Mouse (Mus musculus): Measurements from ENCODE around the gene Chd3. TPM values are rescaled to one million over a fixed set of nuclear protein-coding genes. Genes with fewer than 3 reads are reported as not detected.
A peak's percentile ranks its signal among the peaks of the same experiment; 100 is the strongest.

Gene Chd3
- total RNA-seq (2021): 100 to 1,000 TPM; 504 to 538 TPM

DNA sequence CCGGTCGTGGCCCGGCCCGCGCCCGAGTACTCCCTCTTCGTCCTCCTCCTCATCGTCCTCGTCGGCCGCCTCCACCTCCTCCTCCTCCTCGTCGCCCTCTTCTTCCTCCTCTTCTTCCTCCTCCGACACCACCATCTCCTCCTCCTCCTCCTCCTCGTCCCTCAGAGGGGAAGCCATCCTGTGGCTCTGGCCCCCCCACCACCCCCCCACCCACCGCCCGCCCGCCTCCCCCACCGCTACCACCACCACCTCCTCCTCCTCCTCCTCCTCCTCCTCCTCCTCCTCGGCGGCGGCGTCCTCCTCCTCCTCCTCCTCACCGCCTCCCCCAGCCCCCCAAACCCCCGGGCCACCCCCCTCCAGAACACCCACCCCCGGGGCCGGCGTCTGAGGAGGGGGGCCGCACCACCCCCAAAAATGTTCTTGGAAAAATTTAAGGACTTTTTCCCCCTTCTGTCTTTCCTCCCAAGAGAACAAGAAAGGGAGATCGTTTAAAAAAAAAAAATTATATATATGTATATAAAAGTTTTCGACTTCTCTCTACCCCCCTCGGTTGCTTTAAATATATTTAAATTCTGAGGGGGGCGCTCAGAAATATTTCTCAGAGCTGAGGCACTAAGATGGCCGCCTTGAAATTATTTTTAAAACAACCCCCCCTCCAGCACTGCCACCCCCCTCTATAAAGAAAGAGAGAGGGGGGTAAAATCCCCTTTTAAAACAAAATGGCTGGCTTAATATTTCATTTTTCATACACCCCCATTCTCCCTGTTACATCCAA is at the start of gene Chd3:
Gene Chd3 (minus strand): TSS at position 192 of the 775 bp plus-strand sequence.
- DNase-seq (ENCODE audit: extremely low spot score in 1 of 2, low spot score in 1 of 2): no peak

DNA sequence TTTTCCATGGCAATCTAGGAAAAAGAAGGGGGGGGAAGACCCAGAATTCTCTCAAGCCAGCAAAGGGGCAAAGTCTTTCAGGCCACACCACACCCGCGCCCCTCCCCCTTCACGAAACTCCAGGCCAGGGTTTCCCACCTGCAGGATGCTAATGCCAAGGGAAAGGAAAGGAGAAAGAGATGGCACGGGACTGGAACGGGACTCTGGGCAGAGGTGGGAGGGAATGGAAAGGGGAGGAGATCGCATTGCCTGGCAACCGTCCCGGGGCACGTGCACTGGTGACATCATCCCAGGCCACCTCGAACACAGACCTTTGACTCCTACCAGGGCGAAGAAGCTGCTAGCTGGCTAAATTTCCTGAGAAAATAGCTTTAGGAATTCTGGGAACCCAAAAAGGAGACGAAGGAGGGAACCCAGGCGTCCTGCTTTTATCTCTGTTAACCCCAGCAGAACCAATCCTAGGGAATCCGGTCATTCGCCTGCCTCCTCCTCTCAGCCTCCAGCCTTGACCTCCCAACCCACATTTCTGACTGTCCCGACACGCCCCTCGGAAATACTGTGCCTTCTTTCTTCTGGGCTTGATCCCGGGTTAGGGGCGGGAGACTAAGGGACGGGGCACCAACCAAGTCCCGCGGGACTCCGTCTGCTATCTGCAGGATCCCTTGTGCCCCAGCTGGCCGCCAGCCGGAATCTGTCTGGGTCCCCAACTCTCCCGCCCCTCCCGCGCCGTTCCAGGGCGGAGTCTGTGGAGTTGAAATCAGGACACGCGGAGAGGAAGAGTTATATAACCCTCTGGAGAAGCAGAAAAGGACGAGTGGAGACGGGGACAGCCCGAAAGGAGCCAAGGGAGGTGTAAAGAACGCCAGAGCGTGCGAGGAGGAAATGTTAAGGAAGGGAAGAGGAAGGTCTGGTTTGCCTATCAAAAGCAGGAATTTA is 48.5 kb upstream of the Chd3 start:
- peak; percentile 80 to 85 for DNase-seq (ENCODE audit: extremely low spot score in 1 of 2, low spot score in 1 of 2)

DNA sequence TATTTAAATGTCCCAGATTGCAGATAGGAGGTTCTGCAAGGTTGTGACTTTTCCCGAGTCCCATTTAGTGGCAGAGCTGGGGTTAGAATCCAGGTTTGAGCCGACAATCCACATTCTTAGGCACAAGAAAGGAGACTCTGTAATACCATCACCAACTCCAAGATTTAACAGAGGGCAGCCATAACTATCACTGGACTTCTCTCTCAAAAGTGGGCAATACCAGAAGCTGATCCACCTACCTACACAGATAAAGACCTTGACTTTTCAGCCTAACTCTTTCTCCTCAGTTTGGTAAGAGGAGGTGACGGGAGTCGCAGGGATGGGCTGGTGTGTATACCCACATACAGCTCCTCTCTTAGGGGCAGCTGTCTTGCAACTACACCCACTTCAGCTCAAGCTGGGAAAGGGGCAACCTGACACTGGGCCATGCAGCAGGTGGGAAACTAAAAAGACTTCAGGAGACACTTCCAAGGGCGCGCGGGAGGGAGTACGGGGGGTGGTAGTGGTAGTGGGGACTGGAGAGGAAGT is 47.8 kb upstream of the Chd3 start:
- DNase-seq (ENCODE audit: extremely low spot score in 1 of 2, low spot score in 1 of 2): no peak

DNA sequence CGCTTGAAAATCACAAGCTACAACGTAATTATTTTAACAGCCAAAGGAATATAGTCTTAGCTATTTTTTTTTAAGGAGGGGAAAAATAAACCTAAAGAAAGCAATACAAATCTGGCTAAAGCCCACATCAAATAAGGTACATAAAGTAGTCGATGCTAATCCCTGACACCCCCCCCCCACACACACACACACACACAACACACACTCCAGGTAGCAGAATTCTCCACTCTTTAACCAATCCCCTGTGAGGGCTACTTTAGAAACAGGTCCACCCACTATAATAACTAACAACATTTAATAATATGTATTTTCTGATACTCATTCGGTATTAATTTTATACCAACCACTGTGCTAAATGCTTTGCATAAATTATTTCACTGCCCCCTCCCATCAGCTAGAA is 47.3 kb upstream of the Chd3 start:
- no peak for DNase-seq (ENCODE audit: extremely low spot score in 1 of 2, low spot score in 1 of 2)

DNA sequence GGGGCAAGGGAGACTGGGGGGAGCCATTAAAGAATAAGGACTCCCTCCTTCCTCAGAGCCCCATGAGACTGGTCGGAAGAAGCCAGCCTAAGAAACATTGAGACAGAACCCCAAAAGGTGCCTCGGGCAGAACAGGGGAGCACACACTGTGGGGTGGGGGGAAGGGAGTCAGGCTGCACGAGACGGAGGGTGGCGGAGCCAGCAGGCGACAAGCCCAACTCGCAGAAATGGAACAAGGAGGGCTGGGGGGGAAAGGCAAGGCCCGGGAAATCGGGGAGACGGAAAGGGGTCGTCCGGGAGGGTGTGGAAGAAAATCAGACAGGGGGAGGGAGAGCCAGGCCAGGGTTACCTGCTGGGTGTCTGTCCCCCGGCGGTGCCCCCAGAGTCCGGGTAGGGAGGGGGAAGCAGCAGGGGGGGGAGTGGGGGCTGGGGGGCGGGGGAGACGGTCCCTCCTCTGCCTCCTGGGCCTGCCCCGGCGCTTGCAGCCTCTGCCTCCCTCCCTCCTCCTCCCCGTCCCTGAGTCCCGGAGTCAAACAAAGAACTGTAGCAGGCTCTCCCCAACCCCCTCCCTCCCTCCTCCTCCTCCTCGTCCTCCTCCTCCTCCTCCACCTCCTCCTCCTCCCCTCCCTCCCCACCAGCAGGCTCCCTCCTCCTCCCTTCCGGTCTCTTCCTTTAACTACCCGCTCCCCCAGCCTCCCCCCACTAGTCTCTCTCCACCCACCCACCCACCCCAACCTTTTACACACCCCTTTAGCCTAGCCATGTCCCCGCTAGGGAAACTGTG is 46.7 kb upstream of the Chd3 start:
- peak; percentile 40 to 45 for DNase-seq (ENCODE audit: extremely low spot score in 1 of 2, low spot score in 1 of 2)

DNA sequence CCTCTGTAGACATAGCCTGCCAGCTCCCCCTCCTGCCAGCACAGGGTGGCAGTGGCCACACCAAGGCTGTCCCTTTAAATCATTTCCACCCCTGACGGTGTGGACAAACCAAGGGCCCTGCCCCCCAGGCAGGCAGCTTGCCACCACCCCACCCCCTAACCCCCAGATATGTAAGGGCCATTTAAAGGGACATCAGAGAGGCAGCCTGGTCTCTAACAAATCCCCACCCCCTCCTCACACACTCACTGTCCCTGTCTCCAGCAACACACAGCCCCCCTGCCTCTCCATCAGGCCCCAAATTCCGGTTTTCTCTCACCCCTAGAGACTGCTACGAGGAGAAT is 46.1 kb upstream of the Chd3 start:
- DNase-seq (ENCODE audit: extremely low spot score in 1 of 2, low spot score in 1 of 2): peak in 1 of 2 experiments; percentile 45

DNA sequence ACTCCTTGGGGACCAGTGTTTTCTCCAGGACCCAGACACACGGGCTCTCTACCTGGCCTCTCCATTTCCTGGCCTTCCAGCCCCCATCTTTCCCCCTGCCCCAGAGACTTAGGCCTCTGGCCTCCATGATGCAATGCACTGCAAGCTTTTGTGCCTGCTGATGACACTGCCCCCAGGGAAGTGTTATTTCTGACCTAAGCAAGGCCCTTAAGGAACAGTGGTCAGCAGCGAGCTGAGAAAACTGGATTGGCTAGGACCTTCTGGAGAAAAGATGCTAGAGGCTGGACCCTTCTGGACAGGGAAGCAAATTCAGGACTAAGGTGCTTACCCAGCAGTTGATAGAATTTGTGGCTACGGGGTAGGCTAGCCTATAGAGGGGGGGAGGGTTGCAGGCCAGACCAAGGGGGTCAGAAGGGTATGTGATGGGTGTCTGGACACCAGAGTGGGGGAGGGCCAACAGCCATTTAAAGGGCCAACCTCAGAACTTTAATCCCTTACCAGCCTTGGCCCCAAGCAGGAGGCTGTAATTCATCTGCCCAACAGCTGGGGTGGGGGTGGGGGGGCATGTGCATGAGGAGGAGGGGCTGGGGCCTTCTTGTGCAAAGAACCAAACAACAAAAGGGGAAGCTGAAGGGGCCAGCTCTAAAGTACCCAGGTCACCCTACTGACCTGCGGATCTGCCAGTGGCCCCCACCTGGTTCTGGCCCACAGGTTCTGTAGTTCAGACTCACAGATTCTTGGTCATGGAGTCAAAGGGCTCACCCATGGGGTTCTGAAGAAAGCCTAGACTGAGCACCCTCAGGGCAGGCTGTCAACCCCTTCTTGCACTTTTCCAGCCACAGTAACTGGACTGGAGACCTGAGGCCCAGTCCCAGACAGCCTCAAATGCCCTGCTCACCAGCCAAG is 45.5 kb upstream of the Chd3 start:
- peak in 1 of 2 experiments; percentile 47 for DNase-seq (ENCODE audit: extremely low spot score in 1 of 2, low spot score in 1 of 2)

DNA sequence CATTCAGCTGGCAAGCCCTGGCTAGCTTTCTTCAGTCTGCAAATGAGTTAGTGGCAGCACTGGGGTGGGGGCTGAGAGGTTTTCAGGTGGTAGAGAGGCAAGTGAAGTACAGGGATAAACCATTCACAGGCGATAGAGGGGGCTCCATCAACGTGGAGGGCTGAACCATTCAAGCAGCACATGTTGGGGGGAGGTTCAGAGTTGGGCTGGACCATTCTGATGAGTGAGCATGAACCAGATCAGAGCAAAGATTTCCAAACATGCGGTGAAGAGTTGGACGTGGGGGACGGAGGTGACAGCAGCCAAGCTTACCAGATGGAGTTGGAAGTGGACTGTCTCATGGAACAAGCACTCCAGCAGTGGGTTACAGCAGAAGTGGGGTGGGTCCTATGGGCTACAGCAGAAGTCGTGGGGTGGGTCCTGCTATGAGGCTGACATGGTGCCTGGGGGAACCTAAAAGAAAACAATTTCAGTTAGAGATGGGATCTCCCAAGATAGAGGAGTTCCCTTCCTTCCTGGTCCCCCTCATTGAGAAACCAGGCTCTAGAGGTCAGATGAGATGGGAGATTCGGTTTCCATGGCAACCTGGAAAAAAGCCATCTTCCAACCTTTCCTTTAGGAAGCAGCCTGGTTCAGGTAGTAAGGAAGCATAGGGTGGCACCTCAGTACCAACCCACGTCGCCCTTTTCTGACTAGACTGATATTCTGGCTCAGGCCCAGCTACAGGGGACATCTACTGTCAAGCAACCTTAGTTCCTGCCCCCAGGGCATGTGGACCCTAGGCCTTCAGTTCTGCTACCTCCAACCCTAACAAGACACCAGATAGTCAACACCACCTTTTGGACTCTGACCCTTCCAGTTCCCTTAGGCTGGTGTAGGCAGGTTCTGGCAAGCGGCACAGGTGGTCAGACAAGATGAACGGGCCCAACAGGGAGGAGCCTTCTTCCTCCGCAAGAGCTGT is 44.3 kb upstream of the Chd3 start, which contains the start of gene Kdm6b:
Gene Kdm6b (minus strand): TSS at position 455 of the 961 bp plus-strand sequence.
- DNase-seq (ENCODE audit: extremely low spot score in 1 of 2, low spot score in 1 of 2): peak in 1 of 2 experiments; percentile 48

DNA sequence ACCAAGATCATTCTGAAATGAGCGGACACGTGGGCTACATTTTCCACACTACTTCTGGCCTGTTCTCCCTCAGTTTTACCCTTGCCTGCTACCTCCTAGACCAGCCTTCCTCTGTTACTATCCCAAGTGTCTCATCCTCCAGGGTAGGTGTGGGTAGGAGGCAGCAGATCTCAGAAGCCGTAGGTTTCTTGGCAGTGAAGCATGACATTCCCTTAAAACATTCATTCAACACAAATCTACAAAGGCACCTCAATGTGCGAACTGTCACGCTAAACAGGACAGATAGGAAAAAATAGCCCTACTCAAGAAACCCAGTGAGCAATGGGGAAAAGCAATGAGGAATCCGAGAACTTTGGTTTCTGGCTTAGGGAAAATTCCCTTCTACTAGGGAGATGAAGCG is 43.3 kb upstream of the Chd3 start:
- no peak for DNase-seq (ENCODE audit: extremely low spot score in 1 of 2, low spot score in 1 of 2)

DNA sequence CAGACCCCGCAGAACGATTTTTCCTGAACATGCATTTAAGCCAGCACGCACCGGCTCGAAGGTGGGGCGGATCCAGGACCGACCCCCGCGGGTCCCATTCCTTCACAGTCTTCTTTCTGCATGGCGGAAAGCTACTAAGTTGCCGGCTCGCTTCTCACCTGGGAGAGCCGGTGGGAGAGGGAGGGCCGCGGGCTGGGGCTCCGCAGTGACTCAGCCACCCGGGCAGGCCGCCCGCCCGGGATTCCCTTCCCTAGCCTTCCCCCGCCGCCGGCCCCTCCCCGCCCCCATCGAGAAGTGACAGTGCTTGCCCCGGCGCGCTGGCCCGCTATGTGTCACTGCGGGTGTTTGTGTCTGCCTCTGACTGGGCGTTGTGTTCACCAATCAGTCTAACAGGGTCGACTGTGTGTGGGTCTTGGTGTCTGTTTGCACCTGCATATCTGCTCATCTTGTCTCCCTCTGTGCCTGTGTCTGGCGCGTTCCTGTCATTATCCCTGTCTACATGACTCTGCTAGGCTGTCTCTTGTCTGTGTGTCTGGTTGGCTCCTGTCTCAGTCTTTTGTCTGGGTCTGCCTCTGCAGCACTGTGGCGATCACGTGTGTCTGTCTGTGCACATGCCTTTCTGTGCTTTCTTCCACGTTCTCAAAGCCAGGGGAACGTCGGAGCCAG is 42.5 kb upstream of the Chd3 start:
- DNase-seq (ENCODE audit: extremely low spot score in 1 of 2, low spot score in 1 of 2): peak; percentile 36 to 39

DNA sequence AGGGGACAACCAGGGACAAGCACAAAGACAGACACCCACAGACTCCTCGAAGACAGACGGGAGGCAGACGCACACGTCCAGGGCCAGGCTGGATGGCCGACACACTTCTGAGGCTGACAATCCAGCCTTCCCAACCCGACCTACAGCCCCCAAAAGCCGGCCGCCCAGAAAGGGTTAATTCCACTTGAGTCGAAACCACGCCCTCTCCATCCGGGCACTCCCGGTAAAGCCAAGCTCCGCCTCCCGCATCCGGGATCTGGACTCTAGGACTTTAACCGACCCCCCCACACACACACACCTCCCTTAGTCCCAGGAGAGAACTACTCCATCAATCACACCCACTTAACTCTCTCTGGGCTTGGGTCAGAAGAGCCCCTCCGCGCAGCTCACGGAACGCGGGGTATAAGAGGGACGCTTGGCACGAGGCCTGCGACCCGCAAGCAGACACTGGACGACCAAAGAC is 41.9 kb upstream of the Chd3 start:
- peak; percentile 88 to 92 for DNase-seq (ENCODE audit: extremely low spot score in 1 of 2, low spot score in 1 of 2)

DNA sequence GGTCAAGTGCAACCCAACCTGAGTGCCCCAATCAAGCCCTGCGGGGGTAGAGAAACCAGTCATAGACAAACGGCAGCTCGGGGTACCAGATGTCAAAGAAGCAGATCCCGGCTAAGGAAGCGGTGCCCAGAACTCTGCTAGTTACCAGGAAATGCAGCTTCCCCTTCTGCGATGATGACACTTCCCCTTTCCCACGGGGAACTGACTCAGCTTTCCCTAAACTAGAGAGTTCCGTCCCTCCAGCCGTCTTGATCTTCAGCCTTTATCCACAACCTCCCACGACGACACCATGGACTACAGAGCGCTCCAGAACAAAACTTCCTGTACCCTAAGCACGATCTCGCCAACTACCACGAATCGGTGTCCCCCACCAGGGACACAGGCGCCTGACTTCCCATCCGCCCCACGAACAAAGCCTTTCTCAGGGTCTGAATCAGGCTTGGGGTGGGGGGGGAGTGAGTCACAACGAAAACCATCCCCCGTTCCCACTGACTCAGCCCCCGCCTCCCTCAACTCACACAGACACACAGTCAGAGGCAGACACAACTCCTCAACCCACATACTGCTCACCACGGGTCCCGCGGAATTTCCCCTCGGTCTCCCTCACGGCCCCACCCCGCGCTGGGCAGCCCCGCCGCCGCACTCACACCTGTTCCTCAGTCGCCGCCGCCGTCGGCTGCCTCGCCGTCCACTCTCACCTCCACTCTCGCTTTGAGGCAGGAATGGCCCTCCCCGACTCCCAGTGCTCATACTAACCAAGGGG is 41.3 kb upstream of the Chd3 start:
- DNase-seq (ENCODE audit: extremely low spot score in 1 of 2, low spot score in 1 of 2): peak; percentile 38 to 47

DNA sequence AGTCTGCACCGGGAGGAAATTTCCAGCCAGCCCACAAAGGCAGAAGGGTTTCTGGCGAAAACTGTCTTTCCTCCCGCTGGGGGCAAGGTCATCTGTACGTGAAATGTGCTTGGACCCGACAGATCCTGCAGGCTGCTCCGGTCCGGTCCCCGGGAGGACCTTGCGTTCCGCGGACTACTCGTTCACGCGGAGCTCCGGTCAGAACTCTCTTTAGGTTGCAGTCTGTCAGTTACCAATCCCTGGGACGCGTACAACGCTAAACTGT is 40.8 kb upstream of the Chd3 start:
- DNase-seq (ENCODE audit: extremely low spot score in 1 of 2, low spot score in 1 of 2): no peak

DNA sequence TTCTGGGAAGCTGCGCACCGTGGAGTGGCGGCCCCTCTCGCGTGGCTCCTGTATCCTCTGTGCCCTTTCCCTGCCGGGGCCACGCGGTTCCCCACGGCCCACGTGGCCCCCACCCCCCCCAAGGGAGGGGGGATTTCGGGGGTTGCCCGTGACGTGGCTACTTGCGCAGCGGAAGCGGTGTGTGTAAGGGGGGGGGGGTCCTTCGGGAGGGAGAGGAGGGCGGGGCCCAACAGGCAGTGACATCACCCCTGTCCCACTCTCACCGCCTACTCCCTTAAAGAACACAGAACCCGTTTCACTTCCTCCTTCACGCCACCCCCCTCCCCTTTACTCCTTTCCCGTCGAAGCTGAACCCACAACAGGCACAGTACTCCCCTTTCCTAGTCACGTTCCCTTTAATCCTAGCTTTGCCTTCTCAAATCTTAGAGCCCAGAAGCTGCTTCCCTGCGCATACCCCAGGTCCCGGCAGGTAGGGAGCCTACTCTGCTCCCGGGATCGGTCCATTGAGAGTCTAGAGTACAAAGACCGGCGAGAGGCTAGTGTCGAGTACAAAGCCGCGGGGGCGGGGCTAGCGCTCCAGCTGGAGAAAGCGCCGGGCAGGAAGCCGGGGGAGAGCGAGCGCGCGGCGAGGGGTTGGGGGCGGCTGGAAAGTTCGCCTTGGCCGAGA is 40.3 kb upstream of the Chd3 start:
- peak; percentile 67 to 69 for DNase-seq (ENCODE audit: extremely low spot score in 1 of 2, low spot score in 1 of 2)

DNA sequence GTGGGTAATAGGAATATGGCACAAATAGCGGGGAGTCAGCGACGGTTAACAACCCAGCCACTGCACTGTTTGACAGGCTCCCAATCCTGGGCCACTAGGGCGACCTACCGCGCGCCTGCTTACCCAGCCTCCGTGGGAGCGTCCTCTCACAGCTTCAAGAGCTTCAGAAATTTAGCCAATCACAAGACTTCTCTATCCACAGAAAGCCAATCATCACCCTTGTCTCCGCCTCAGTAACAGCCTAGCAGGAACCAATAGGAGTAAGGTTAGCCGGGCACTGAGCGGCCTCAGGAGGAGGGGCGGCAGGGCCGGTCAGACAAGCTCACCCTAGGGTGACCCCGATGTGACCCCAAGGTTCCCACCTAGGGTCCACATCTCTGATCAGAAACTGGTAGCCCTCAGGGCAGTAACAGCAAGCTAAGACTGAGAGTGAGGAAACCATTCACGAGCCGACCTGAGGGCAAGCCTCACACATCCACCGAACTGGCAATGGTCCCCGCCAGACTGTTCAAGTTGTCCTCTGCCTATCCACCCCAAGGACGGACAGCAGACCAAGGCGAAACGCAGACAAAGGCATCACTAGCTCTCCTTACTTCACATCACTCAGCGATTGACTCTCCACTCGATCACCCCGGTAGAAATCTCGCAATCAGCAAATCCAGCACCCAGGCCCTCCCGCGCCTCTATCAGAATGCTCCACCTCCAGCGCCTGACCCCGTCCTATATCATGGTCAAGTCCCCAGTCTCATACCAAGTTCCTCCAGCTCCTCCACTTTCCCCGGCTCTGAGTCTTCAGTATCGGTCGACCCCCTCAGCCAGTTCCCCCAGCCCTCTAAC is 39.6 kb upstream of the Chd3 start:
- peak; percentile 58 to 61 for DNase-seq (ENCODE audit: extremely low spot score in 1 of 2, low spot score in 1 of 2)

DNA sequence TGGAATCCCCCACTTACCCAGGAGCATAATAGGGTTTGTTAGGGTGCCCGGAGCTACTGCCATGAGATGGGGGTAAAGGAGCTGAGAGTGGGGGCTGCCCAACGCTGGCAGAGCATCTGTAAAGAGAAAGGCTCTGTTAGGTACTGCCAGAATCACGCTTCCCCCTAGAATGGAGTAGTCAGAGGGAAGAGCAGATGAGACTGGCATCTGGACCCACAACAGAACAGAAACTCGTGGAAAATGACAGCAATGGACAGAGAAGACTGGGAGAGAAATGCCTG is 38.5 kb upstream of the Chd3 start:
- no peak for DNase-seq (ENCODE audit: extremely low spot score in 1 of 2, low spot score in 1 of 2)

Data from layer of hippocampus, postnatal 25 days (tissue).